Mouse (Mus musculus): ENCODE results near the gene Inha.

DNA sequence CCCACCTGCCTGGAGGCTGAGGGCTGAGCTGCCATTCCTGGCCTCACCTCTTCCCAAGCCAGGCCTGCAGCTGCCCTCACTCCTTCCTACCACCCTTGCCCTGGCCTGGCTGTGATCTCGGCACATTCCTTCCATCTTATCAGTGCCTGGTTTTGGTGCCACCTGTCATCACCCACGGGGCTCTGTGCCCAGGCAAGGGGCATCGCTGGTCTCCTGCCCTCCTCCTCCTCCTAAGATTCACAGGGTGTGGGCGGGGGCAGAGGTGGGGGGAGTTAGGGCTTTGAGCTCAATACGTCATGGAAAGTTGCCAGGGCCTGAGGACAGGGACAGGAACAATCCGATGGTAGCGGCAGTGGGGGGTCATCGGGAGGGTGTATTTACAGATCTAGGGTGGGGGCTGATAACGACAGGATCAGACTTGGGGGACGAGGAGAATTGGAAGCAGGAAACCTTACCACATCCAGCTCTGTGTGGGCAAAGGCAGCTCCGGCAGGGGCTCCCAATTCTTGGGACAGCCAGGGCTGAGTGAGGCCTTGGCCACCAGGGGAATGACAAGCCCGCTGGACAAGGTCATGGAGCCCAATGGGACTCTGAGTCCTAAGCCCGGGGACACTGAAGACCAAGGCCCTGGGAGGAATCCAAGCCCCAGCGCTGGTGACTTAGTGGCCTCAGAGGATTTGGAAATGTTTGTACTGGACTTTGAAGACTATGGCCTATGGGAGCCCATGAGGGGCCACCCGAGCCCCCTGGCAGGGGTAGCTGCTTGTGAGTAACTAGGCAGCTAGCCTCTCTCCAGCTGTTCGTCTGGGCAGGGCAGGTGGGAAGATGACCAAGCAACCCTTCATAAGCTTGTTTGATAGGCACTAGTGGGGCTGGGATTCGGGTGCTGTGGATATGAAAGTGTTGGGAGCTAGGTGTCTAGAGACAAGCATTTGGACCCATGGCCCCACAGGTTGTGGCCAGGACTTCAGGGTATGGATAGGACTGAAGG lies 42.7 kb downstream of the Inha start:
- TF ChIP-seq CTCF (IDR thresholded peaks at IDR 0.05; ENCODE audit: control insufficient read depth, insufficient read depth, insufficient read length) (no peak), MYOG (IDR thresholded peaks at IDR 0.05; ENCODE audit: control insufficient read depth, extremely low read depth, insufficient read length) (no peak), USF1 (IDR thresholded peaks at IDR 0.05; ENCODE audit: low read depth) (no peak), CEBPB (IDR thresholded peaks at IDR 0.05; ENCODE audit: low read depth) (no peak), MAX (IDR thresholded peaks at IDR 0.05) (no peak), FOSL1 (IDR thresholded peaks at IDR 0.05; ENCODE audit: insufficient read depth, low read length, poor library complexity, severe bottlenecking) (no peak)

All from C2C12 (cell line).